Mouse (Mus musculus) 3T3-L1 (cell line): ENCODE data around the gene Rps26.

Experiments used
- DNase-seq: peaks from one replicate; pipeline ENCODE4 v3.0.0-alpha.2; 2015; ENCODE audit warnings: low read depth, low spot score

Rps26 gene

DNA sequence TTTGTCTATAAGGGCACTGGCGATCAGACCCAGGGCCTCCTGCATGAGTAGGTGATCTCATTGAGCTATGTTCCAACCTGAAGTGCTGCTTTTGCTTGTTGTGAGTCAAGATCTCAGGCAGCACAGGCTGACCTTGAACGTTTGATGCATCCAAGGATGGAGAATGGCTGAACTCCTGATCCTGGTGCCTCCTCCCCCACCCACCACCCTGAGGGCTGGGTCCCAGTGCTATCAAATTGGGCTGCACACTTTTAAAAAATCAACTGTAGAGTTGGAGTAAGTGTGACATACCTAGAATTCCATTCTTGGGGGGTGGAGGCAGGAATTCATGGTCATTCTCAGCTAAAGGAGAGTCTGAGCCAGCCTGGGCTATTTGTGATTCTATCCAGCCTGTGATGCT, 20.1 kb downstream of the Rps26 start:
- no peak for DNase-seq

DNA sequence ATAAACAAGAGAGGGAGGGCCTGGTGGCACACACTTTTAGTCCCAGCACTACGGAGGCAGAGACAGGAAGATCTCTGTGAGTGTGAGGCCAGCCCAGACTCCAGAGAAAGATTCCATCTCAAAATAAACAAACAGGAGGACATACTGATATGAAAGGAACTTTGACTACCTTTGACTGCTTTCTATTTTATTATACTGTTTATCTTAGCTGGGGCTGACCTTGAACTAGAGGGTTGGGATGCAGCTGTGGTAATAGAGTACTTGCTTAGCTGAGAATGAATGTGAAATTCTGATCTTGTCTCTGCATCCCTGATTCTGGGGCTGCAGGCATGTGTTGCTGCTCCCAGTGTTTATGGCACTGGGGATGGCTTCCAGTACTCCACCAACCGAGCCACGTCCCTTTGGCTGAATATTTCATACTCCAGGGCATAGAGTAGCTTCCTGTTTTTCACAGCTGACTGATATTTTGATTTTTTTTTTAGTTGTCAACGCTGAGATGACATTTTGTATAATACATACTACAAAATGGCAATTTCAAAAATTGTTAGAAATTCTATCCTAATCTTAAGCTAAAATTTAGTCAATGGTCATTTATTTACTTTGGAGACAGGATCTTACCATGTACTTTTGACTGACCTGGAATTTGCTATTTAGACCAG, 23.9 kb downstream of the Rps26 start:
- DNase-seq, result no peak

DNA sequence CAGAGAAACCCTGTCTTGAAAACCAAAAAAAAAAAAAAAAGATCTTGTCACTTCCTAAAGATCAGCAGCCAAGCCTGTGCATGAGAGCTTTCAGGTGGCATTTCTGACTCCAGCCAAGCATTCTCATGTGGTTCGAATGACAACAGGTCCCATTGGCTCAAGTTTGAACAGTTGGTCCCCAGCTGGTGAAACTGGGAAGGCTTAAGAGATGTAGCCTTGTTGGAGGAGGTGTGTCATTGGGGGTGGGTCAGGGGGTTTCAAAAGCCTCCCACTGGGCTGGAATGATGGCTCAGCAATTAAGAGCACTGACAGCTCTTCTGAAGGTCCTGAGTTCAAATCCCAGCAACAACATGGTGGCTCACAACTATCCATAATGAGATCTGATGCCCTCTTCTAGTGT, 25.0 kb downstream of the Rps26 start:
- DNase-seq, result no peak

DNA sequence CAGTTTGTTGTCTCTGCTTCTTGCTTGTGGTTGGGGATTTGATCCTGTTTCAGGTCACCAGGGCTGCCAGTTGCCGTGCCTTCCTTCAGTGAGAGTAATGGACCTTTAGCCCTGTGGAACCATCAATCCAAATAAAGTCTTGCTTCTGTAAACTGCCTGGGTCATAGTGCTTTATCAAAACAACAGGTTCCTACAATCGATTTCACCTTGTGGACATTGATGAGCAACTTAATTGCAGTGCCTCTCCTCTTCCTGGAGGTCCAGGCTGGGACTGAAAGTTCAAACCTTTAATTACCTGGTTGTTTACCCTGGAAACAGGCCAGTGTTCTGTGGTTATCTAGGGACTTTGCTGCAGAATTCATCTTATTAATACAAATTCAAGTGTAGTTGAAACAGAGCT, 28.1 kb downstream of the Rps26 start:
- no peak for DNase-seq

DNA sequence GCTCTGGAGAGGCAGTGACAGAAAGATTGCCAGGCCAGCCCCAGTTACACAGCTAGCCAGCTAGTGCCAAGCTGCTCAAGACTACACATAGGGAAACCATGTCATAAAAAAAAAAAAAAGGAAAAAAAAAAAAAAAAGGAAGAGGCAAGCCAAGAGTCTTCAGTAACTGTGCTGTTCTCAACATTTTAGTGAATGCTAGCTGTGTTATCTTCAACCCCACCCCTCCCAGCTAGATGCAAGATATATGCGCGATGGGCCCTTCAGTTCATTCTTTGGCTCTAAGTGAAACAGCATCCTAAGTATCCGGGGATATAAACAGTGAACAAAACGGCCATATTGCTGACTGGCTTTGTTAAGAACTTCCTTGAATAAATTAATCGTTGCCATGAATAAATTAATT, 33.8 kb downstream of the Rps26 start:
- no peak for DNase-seq

DNA sequence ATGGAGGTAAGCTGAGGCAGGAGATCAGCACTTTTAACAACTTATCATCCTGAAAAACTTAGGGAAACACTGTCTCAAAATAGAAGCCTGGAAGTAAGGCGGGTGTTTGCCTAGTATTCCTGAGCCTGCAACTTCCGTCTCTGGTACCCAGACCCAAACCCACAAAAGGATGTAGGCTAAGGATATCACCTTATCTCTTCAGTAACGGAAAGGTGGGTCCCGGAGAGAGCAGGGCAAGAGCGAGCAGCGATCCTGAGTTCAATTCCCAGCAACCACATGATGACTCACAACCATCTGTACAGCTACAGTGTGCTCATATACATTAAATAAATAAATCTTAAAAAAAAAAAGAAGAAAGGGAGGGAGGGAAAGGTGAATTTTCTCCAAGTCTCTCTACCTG, 35.1 kb downstream of the Rps26 start:
- DNase-seq, result no peak

DNA sequence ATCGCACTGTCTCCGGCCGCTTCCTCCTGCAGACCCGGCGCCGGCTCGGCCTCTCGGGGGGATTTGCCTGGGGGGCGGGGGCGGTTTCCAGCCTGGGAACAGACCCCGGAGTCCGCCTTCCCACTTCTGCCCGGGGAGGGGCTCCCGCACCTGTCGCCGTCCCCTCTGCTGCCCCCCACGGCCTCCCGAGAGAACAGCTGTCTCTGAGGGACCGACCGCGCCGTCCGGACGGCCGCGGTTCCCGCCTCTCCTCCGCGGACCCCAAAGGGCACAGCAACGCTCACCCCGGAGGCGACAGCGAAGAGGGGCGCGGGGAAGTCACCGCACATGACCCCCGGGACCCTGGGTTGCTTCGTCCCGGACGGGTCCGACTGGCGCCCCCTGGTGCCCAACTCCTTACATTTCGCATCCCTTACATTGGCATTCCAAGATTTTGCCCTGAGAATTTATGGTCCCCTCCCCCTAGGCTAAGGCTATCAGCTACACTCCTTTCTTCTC, 36.3 kb downstream of the Rps26 start:
- DNase-seq, result peak; percentile 51

DNA sequence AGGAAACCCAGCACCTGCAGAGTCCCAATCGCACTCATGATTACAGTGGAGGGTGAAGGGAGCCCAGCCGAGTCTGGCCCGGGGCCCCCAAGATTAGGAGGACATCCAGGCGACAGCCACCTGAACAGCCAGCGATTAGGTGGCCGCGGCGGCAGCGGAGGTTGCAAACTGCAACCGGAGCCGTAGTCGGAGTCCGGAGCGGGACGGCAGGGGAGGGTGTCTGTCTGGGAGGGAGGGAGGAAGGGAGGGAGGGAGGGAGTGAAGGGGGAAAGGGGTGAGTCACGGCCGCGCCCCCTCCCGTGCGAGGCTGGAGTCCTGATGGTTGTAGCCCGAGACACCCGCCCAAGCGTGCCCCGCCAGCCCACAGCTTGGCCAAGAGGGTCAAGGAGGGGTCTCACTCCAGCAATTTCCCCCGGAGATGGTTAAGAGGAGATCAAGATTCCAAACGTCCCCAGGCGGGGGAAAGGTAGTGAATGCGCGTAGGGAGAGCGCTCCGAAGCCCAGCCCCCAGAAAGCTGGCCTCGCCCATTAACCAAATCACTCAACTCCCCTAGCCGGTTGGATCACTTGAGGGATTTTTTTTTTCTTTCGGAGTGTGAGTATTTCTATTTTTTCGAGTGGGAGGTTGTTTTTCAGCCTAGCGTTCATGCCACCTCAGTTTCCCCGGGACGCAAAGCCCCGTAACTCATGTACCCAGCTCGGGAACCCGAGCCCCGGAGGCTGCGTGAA, 36.9 kb downstream of the Rps26 start, which contains the start of gene Erbb3:
Erbb3 (minus strand) TSS at position 189 of the 729 bp plus-strand sequence.
- DNase-seq, result peak; percentile 33

DNA sequence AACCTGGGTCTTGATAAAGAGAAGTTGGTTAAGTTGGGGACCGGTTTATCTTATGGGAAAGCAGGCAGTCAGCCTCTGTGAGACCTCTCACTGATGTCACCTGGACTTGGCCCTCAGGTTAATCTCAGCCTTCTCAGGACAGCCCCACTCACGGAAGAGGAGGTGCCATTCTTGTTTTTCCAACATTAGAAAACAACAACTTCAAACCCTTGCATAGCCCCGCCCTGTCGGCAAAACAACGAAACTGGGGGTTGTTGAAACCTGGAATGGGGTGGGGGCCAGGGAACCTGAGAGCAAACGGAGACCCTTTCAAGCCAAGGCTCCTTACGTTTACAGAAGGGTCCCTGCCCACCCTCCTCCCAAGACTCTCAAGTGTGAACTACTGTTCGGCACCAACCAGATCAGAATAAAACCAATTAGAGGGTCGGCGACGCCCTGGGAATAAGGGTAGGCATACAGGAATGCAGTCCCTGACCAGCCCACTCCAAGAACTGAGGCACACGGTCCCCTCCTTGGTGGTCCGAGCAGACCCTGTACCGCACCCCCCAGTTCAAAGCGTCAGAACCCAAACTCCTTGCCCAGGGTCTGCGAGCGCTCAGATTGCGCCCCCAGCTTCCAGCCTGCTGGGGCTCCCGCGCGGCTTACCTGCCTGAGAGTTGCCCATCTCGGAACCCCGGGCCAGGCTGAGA, 37.6 kb downstream of the Rps26 start:
- DNase-seq, result no peak

DNA sequence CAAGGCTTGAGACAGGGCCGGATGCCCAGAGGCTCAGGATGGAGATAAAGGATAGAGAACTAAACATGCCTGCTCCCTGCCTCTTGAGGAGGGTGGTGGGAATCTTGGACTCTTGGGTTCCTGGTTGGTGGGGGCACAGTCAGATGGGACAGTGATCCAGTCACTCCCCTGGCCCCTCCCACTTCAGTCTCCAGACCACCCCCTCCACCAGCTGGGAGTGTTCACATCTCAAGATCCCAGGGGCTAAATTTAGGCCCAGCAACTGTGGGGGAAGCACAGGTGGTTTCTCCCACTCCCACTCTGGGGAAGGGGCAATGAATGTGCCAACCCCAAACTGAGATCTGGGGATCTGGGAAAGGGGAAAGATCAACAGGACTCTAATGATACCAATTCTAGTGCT, 38.4 kb downstream of the Rps26 start:
- no peak for DNase-seq

DNA sequence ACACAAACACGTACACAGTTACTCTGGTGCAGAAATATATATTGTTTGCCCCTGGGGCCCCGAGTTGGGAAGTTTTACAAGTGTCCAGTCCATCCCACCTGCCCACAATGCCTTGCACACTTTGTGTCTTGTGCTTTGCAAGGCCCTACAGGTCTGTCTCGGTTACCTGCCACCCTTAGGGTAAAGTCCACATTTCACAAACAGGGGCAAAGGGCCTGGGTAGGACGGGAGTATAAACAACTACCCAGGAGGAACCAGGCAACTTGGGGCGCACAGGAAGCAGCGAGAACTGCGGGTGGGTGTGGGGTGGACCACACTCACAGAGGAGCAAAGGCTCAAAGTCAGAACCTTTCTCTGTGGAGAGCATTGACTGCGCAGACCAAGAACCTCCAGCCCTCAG, 38.9 kb downstream of the Rps26 start:
- no peak for DNase-seq

DNA sequence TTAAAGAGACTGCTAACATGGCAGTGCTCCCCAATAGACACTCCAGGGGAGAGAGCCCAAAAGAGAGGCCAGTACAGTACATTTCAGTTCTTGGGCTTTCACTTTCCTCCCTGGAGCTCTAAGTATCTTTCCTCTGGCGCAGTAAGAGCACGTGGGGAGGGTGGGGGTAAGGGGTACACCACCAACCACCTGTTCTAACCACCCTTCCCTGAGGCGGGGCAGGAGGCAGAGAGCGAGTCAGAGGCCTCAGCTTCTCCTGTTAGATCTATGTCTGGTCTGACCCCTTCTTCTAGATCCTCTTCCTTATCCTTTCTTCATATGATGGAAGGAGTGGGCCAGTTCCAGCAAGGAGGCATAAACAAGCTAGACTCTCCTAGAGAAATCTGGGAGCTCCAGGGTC, 39.4 kb downstream of the Rps26 start:
- no peak for DNase-seq

DNA sequence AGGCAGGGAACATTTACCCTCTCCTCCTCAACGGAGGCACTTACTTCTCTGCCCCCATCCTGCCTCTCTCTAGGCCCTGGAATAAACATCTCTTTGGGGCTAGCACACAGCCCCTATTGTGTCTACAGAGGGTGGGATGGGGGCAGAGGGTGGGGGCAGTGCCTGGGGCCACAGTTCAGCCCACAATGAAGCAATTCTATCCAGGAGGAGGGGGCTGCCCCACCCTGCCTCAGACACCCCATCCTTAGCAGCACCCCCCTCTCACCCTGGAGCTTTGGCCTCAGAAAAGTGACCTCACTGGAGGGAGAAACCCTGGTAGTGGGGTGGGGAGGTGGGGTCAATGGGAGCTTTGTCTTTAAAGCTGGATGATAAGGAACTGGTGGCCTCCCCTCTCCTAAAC, 40.0 kb downstream of the Rps26 start:
- DNase-seq, result no peak

DNA sequence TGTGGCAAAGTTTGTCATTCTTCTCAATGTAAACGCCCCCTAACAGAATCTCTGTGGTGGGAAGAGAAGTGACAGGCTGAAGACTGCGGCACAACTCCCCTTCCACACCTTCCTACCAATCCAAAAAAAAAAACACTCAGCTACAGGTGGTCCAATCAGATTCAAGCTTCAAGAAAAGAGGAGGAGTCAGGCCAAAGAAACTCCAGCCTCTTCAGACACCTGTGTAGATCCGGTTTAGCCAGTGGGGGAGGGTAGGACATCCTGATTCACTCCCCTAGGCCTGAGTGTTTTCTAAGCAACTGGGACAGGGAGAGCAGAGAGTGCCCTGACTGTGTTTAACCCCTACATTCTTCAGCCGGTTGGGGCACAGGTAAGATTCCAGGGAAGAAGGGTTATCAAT, 42.2 kb downstream of the Rps26 start:
- no peak for DNase-seq

DNA sequence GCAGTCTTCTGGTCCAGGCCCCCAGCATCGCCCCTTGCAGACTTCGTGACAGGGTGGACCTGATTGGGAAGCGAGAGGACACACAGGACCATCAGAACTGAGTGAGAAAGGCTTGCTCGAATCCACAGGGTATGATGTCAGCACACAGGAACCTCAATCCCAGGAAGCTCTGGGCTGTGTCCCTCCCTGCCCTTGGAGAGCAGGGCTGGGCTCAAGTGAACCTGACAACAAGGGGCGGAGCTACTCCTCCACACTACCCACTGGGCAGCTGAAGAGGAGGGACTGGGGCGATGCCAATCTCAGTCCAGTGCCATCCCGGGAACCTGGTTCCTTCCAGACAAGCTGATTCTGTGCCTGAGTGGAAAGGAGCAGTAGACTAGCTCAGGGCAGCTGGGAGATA, 42.9 kb downstream of the Rps26 start:
- peak; percentile 32 for DNase-seq

DNA sequence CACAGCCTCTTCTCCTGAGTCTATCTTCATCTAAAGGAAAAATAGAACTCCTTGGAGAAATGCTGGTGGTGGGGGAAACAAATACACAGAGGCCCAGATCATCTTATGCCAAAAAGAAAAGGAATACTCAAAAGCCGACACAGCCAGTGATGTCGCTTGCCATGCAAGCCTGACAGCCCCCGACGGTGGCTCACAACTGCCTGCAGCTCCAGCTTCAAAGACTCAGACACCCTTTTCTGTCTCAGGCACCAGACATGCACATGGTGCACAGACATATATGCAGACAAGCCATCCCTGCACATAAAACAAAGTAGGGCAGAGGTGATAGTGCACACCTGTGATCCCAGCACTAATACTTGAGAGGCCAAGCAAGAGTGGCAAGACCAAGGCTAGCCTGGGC, 46.8 kb downstream of the Rps26 start:
- DNase-seq, result no peak

DNA sequence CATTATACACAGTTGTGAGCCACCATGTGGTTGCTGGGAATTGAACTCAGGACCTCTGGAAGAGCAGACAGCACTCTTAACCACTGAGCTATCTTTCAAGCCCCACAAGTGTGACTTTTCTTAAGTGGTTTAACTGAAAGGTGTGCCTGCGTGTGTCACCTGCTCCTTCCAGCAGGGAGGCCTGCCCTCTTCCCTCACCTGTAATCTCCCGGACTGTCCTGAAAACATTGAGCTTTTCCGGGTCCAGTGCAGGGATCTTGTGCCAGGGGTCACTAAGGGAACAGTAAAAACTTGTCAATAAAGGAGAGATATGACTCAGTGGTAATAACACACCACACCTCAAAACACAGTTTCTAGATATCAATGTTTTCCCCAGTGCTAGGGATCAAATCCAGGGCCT, 47.2 kb downstream of the Rps26 start:
- DNase-seq, result no peak

DNA sequence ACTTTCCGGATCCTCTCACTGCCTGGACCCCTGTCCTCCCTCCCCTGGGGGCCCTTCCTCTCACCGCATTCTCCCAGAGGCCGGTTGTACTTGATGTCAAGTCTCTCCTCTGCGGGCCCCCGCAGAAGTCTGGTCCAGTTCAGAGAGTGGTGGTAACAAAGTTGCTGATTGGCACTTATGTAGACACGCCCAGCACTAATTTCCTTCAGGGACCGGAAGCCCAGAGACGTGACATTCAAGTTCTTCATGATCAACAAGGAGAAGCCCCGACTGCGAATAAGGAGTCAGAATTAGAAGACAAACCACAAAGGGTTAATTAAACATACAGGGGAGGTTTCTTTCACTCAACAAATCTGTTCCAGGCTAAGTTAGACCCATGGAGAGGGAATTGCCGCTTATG, 48.2 kb downstream of the Rps26 start:
- no peak for DNase-seq

DNA sequence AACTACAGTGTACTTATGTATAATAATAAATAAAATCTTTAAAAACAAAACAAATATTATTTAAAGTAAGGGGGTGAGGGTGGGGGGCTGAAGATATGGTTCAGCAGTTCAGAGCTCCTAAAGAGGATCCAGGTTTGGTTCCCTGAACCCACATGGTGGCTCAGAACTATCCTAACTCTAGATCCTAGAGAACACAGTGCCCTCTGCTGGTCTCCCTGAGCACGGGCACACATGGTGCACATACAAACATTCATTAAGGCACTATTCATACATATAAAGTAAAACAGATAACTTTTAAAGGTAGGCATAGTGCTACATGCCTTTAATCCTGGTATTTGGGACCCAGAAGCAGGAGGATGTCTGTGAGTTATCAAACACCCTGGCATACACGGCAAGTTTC, 51.5 kb downstream of the Rps26 start:
- DNase-seq, result peak; percentile 40
